Mouse (Mus musculus): ENCODE measurements around the gene Themis.

Gene Themis

DNA sequence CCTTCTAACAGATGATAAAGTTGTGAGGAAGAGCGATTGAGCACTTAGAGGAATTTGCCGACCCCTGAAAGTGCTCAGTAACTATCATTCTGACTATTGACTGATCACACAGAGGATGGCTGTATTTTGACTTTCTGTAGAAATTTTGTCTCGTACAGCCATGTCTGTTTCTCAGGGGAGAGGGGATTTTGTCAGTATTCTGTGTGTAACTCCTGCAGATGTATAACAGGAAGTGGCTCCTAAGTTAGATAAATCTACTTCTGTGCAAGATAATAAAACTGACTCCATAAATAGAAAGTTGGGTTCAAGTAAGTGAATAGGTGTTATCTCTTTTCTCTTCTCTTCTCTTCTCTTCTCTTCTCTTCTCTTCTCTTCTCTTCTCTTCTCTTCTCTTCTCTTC lies 137.0 kb downstream of the Themis start:
- DNase-seq (ENCODE audit: low spot score in 2 of 2), result no peak

GRCm38 (mm10) chr10:28811928-28812570 lies 143.9 kb downstream of the Themis start:
- no peak for DNase-seq (ENCODE audit: low spot score in 2 of 2)

DNA sequence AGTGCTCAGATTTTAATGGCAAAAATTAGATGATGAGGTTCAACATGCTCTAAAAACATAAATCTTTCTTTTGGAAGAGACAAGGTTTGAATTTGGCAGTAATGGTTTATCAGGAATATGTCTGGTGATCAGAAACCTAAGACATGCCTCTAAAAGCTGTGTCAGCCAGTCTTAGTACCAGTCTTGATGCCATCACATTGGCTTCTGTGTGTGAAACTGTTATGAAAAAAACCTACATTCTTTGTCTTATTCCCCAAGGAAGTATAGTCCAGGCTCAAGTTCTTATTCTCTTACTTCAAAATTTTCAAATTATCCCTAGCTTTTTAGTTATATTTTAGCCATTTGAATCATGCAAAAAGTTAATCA lies 144.4 kb downstream of the Themis start:
- no peak for DNase-seq (ENCODE audit: low spot score in 2 of 2)

DNA sequence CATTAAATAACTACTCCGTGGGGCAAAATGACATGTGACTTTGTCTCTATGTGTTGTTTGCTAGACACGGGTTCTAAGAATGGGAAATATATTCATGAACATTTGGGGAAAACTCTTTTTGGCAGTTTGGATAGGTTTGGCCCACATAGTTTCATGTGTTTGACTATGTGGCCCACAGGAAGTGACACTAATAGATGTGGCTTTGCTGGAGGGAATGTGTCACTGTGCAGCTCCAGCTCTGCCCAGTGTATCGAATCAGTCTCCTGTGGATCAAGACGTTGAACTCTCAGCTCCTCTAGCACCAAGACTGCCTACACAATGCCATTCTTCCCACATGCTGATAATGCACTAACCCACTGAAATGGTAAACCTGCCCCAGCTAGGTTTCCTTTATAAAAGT lies 148.0 kb downstream of the Themis start:
- no peak for DNase-seq (ENCODE audit: low spot score in 2 of 2)

DNA sequence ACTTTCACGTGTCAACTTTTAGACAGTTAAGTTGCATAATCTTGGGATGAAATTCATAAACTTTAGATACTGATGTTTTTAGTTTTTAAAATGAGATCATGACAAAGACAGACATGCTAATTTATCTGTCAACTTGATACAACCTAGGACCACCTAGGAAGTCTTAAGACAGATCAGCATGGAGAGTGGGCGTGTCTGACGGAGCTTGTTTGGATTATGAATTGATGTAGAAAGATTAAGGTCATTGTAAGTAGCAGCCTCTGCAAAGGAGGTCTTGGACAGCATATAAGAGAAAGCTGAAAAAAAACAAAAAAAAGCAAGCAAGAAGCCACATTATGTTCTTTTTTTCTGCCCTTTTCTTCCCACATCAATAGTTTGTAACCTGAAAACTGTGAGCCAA lies 154.2 kb downstream of the Themis start:
- no peak for DNase-seq (ENCODE audit: low spot score in 2 of 2)

- no peak for DNase-seq (ENCODE audit: low spot score in 2 of 2)
Observed at GRCm38 (mm10) chr10:28842605-28843004, 174.4 kb downstream of the Themis start.

- peak in 1 of 2 experiments; percentile 10 for DNase-seq (ENCODE audit: low spot score in 2 of 2)
Observed at GRCm38 (mm10) chr10:28843755-28844717, 175.9 kb downstream of the Themis start.

DNA sequence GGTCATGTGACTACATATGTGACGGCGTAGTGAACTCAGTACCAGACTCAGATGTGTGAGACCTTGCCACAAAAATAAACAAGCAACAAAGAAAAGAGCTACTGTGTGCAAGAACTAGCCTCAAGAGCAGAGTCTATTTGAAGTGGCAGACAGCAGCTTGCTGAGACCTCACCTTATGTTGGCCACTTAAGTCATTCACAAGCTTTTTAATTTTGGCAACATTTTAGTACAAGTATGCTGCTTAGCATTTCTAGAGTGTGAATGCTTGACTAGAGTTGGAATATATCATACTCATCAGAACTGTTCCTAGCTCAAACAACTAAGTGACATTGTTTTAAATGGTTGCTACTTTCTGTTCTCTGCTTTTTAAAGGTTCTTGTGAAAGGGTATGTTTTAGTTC lies 188.0 kb downstream of the Themis start:
- DNase-seq (ENCODE audit: low spot score in 2 of 2), result no peak

DNA sequence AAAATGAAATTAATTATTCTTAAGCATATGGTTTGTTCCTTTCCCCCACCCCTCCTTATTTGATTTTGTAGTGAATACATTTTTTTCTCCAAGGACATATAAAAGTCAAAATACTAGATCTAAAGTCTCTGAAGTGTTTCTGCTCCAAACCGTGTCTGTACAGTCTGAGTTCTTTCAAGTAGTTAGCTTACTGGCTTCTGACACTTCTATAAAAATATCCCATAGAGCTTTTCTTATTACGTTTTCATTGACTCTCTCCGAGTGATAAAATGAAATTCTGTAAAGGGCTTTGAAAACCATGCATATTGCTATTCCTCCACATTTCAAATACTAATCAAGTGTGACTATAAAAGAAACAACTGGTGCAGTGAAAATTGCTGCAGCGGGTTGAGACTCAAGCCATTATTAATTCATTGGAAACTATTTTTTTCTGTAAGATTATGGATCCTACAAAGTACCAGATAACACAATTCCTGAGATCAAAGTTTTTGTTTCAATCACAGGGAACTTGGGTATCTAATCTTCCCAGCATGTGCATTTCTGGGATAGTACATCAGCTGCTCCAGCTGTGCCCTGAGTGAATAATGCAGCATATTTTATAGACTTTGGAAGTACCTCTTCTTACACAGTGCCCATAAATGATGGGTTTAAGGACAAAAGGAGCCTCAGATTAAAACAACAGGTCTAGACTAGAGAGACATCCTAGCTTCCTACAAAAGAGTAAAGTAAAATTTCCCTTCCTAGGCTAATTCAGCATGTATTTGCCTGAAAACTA lies 202.6 kb downstream of the Themis start:
- DNase-seq (ENCODE audit: low spot score in 2 of 2), result no peak

GRCm38 (mm10) chr10:28874605-28875004 lies 206.4 kb downstream of the Themis start:
- no peak for DNase-seq (ENCODE audit: low spot score in 2 of 2)

GRCm38 (mm10) chr10:28887643-28888042 lies 219.5 kb downstream of the Themis start:
- no peak for DNase-seq (ENCODE audit: low spot score in 2 of 2)

GRCm38 (mm10) chr10:28890886-28891285 lies 222.7 kb downstream of the Themis start:
- DNase-seq (ENCODE audit: low spot score in 2 of 2), result no peak

- no peak for DNase-seq (ENCODE audit: low spot score in 2 of 2)
Observed at GRCm38 (mm10) chr10:28898351-28898750, 230.2 kb downstream of the Themis start.
